Mouse (Mus musculus) heart, embryonic 12.5 days (tissue): ENCODE results near the gene Ptgfrn. TPM values are rescaled to one million over a fixed set of nuclear protein-coding genes. Genes with fewer than 3 reads are reported as not detected.
A peak's percentile ranks its signal among the peaks of the same experiment; 100 is the strongest.

Source experiments
- ATAC-seq: fragments of 200-750 bp; cut with Nextera tagmentation; 2 replicates; pipeline ENCODE4 v1.8.0; 2017; ENCODE audit warnings: moderate TSS enrichment, moderate library complexity; ENCODE audit not compliant: insufficient number of reproducible peaks, low FRiP score
- H3K27ac ChIP-seq: fragments of 300-500 bp; sonication (generic); 2 replicates; pipeline ENCODE4 v1.5.1; 2016; ENCODE audit warnings: mild to moderate bottlenecking, moderate library complexity; ENCODE audit not compliant: poor library complexity, severe bottlenecking
- H3K27me3 ChIP-seq: fragments of 300-500 bp; sonication (generic); replicated peaks from 2 replicates; pipeline ENCODE4 v1.6.1; 2016; ENCODE audit warnings: mild to moderate bottlenecking, moderate library complexity
- H3K36me3 ChIP-seq: fragments of 300-500 bp; sonication (generic); 2 replicates; pipeline ENCODE4 v1.6.1; 2016; ENCODE audit warnings: mild to moderate bottlenecking, moderate library complexity
- H3K4me1 ChIP-seq: fragments of 300-500 bp; sonication (generic); replicated peaks from 2 replicates; pipeline ENCODE4 v1.6.1; 2016; ENCODE audit warnings: mild to moderate bottlenecking
- H3K4me2 ChIP-seq: fragments of 300-500 bp; sonication (generic); 2 replicates; pipeline ENCODE4 v1.6.1; 2016; ENCODE audit warnings: mild to moderate bottlenecking, moderate library complexity
- H3K4me3 ChIP-seq: fragments of 300-500 bp; sonication (generic); 2 replicates; pipeline ENCODE4 v1.5.1; 2016; ENCODE audit warnings: mild to moderate bottlenecking
- H3K9ac ChIP-seq: fragments of 300-500 bp; sonication (generic); 2 replicates; pipeline ENCODE4 v1.6.1; 2016; ENCODE audit warnings: mild to moderate bottlenecking, moderate library complexity
- H3K9me3 ChIP-seq: fragments of 300-500 bp; sonication (generic); replicated peaks from 2 replicates; pipeline ENCODE4 v1.6.1; 2016; ENCODE audit warnings: mild to moderate bottlenecking, moderate library complexity
- WGBS: fragments of 180-500 bp; shearing (Covaris S2); methylation state at CpG from one replicate; pipeline ENCODE4 v1.1.7; 2016; 5-methylcytosine and 5-hydroxymethylcytosine counted together
- polyA plus RNA-seq: library from polyadenylated mRNA; unstranded; fragments of >200 nt; fragmentation: Nextera tagmentation; extraction: Ambion mirVana; gene quantifications from 2 replicates; pipeline ENCODE4 v1.2.1, GENCODE M21; 2016

Ptgfrn gene
- polyA plus RNA-seq, 1 experiment from 2014 or later: 6.8 TPM

DNA sequence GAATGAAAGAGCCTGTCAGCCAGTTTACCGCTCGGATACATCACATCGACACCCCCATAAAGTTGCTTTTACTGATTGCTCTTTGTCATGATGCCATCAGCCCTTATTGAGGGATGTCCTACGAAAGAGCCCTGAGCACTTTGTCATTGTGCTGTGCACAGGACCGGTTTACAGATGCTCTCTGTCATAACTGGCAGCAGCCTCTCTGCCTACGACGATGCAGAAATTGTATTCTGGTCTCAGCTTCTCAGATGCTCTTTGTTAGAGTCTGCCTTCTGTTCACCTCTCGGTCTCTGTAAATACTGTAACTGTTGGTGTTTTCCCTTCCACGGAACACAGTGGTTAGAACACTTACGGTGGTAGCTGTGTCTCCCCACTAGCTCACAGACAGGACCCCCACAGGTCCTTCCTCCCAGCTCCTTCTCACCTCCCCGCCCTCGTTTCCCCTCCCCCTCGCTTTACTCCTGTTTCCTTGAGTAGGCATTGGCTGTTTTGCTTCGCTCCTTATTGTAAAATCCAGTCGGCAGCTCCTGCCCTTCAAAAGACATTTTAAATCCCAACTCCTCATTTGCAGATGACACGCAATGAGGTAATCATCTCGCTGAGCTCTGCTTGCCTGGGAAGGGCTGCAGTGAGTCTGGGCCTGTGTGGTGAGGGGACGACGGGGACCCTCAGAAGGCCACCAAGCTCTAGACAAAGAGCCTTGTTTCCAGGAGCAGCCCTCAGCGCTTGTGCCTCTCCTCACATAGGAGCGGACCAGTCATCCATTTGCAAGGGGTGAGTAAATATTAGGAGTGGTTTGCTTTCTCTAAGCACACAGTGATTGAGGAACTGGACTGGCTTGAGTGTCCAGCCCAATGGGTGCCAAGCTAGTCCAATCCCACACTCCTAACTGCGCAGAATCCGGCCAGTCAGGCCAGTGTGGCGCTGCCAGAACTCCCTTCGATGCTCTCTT, 6.6 kb upstream of the Ptgfrn start:
- Histone ChIP-seq H3K4me2 (no peak overlapping the region), H3K4me1 (peaks cover 6% of the 10 kb centered on the region), H3K9me3 (no peaks in the 10 kb centered on the region; the same call in 1 of the 2 replicates), H3K27me3 (no peaks in the 10 kb centered on the region), H3K4me3 (no peak overlapping the region), H3K36me3 (no peaks in the 10 kb centered on the region), H3K9ac (no peak overlapping the region), H3K27ac (no peak overlapping the region)
- WGBS: 49% methylated on average over 25 of the region's 25 CpGs
- ATAC-seq: no peak

DNA sequence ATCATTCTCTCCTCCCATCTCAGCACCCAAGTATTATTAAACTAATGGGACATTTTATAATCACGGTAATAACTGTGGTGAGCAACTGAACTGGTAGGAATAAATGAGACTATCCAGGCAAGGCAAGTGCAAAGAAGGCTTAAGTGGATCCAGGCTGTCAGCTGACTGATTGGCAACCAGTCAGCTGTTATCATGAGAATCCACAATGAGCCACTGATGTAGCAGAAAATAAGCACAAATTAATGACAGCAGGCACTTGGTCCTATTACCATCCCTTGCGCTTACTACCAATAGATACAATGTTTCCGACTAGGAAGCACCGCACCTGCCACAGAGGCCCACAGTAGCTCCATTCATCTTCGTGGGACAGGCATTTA, 2.4 kb upstream of the Ptgfrn start:
- no peak for ATAC-seq
- no peak overlapping the region for H3K27ac ChIP-seq
- peaks cover 32% of the 10 kb centered on the region for H3K4me1 ChIP-seq
- H3K27me3 ChIP-seq: no peaks in the 10 kb centered on the region
- H3K9ac ChIP-seq: no peak overlapping the region
- H3K36me3 ChIP-seq: no peaks in the 10 kb centered on the region
- H3K4me2 ChIP-seq: no peak overlapping the region
- H3K4me3 ChIP-seq: no peak overlapping the region
- H3K9me3 ChIP-seq: no peaks in the 10 kb centered on the region
- WGBS: 85% methylated on average over 5 of the region's 5 CpGs

DNA sequence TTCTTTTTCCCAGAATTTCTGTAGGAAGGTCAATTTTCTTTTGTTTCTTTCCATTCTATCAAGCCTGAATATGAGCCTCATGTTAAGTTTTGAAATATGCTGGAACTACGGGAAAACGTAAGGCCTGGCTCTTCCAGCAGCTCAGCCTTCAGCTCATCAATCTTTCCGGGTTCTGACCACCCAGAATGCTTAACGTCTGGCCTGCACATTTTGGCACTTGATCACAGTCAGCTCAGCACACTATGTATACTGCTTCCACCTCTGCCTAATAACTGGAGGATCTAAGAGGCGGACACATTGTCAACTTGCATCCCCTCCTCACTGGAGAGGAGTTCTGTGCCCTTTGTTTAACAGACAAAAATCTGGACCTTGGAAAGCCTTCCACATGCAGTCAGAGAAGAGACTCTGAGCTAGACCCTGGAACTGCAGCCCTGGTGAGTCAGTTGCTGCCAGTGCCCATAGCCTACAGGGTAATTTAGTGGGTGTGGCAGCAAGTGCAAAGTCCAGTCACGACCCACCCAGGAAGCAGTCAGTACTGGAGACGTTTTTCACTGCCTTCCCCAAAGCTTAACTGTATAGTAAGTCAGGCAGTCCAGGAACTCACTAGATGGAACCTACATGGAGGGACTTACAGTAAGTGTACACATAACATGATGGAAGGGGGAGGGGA, 1.9 kb upstream of the Ptgfrn start:
- whole genome bisulfite sequencing: 53% methylated on average over 7 of the region's 7 CpGs
- no peaks in the 10 kb centered on the region for H3K36me3 ChIP-seq
- H3K9me3 ChIP-seq: no peaks in the 10 kb centered on the region
- no peak overlapping the region for H3K4me2 ChIP-seq
- no peak for ATAC-seq
- no peaks in the 10 kb centered on the region for H3K27me3 ChIP-seq
- H3K4me1 ChIP-seq: peaks cover 32% of the 10 kb centered on the region
- H3K4me3 ChIP-seq: no peak overlapping the region
- no peak overlapping the region for H3K27ac ChIP-seq
- no peak overlapping the region for H3K9ac ChIP-seq

DNA sequence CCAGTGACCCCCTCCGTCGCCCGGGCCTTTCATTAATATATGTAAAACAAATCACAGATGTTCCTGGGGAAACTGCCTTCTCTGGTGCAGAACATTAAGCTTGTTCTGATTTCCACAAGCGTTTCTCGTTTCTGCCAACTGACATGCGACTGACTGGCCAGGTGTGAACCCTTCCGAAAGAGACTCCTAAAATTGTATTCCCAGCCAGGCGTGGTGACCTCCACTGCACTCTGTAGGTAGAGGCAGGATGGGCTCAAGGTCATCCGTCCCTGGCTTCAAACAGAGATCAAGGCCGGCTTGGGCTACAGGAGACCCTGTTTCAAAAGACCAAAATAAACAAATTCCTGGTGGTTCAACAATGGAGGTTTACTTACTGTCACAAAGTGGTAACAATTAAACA, 1.2 kb upstream of the Ptgfrn start:
- no peaks in the 10 kb centered on the region for H3K27me3 ChIP-seq
- 72% methylated on average over 10 of the region's 10 CpGs for WGBS
- H3K4me2 ChIP-seq: no peak overlapping the region
- no peaks in the 10 kb centered on the region for H3K9me3 ChIP-seq
- peaks cover 35% of the 10 kb centered on the region for H3K4me1 ChIP-seq
- ATAC-seq: no peak
- H3K4me3 ChIP-seq: no peak overlapping the region
- no peak overlapping the region for H3K9ac ChIP-seq
- peak overlapping the region; percentile 86 for H3K27ac ChIP-seq
- H3K36me3 ChIP-seq: no peaks in the 10 kb centered on the region

DNA sequence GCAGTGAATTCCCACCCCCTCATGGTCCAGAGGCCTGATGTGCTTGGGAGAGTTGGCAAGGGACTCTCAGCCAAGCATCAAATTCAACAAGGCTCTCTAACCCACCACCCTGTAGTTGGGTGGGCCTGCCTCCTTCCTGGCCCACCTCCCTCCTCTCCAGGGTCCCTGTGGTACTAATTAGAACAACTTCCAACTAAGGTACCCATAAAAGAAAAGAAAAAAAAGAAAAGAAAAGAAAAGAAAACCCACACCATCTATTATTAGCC, 693 bp upstream of the Ptgfrn start:
- peak overlapping the region; percentile 91 for H3K4me2 ChIP-seq
- ATAC-seq: no peak
- H3K27me3 ChIP-seq: no peaks in the 10 kb centered on the region
- H3K4me1 ChIP-seq: peaks cover 38% of the 10 kb centered on the region
- H3K27ac ChIP-seq: peak overlapping the region; percentile 86
- H3K36me3 ChIP-seq: no peaks in the 10 kb centered on the region
- peak overlapping the region; percentile 95 for H3K9ac ChIP-seq
- H3K9me3 ChIP-seq: no peaks in the 10 kb centered on the region
- H3K4me3 ChIP-seq: peak overlapping the region; percentile 93

DNA sequence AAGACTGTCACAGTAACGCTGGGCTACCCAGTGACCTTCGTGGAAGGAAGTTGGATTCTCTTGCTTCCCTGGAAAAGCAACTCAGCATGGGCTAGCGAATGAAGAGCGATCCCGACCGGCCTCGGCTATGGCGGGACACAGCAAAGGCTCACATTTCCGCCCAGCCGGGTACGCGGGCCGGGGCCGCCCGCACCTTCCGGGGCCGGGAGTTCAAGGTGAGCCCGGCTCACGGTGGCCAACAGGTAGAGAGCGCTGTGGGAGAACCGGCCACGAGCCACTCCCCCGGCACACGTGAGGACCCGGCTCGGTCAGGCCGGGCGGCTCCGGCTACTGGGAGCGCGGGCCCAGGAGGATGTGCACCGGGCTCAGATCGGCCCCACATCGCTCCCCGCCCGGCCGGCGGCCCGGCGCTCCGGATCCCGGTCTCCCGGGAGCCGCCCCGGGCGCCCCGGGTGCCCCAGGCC, 488 bp downstream of the Ptgfrn start:
- Histone ChIP-seq H3K4me2 (peak overlapping the region; percentile 91), H3K9me3 (no peaks in the 10 kb centered on the region), H3K9ac (peak overlapping the region; percentile 95), H3K4me3 (peak overlapping the region; percentile 93), H3K36me3 (no peaks in the 10 kb centered on the region), H3K27ac (peak overlapping the region; percentile 86), H3K4me1 (peaks cover 48% of the 10 kb centered on the region), H3K27me3 (no peaks in the 10 kb centered on the region)
- ATAC-seq: peak; percentile 68
- WGBS: under 1% methylated on average over 47 of the region's 47 CpGs

DNA sequence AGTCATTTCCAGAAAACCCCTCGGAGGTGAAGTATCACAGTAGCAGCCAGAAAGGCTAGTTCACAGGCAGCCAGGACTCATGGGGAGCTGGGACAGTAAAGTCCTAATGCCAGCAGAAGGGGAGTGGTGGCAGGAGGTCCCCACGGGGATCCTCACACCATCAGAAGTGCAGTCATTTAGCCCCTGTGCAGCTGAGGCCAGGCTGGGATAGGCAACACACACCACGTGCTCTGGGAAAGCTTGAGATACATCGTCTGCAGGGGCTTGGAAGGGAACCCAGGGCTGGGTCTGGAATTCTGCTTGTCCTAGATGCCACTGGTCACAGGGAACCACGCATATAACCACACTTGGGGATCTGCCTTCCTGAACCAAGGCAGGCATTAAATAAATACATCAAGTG, 1.2 kb downstream of the Ptgfrn start:
- Histone ChIP-seq H3K4me1 (peaks cover 49% of the 10 kb centered on the region), H3K4me3 (peak overlapping the region; percentile 93), H3K27me3 (no peaks in the 10 kb centered on the region), H3K9ac (peak overlapping the region; percentile 95), H3K27ac (no peak overlapping the region), H3K36me3 (no peaks in the 10 kb centered on the region), H3K9me3 (no peaks in the 10 kb centered on the region), H3K4me2 (peak overlapping the region; percentile 91)
- no peak for ATAC-seq
- WGBS: 26% methylated on average over 5 of the region's 5 CpGs

DNA sequence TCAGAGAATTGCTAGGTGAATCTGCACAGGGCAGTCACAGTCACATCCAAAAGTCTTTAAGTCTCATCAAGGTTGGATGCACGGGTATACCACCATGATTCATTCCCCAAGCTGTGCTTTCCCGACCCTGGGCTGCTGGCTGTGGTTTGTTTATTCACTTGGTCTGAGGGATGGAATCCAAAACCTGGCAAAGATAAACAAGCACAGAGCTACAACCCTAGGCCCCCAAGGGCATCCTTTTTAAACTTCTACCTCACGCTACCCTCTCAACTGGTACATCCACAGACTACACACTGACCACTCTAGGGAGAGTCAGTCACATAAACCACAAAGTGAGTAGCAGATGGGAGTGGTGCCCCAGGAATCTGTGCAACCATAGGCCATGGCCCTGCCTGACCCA, 1.8 kb downstream of the Ptgfrn start:
- 41% methylated on average over 3 of the region's 3 CpGs for WGBS
- H3K4me1 ChIP-seq: peaks cover 52% of the 10 kb centered on the region
- no peaks in the 10 kb centered on the region for H3K36me3 ChIP-seq
- H3K27ac ChIP-seq: no peak overlapping the region
- no peak overlapping the region for H3K9ac ChIP-seq
- H3K9me3 ChIP-seq: no peaks in the 10 kb centered on the region
- H3K4me2 ChIP-seq: peak overlapping the region; percentile 91
- no peaks in the 10 kb centered on the region for H3K27me3 ChIP-seq
- no peak for ATAC-seq
- H3K4me3 ChIP-seq: no peak overlapping the region

DNA sequence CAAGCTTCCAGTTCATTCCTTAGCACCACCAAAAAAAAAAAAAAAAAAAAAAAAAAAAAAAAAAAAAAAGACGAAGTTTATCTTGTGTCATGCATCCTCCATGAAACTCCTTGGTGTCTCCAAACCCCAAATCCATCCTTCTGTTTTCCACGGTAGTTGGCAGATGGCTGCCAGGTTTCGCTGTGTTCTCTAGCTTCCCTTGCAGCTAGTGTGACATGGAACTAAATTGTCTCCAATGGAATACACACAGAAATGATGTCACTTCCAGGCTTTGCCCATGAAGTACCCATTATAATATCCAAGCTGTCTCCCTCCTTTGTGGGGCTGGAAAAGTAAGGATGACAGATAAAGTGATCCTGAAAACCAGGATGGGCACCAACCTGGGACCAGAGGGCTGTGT, 3.8 kb downstream of the Ptgfrn start:
- H3K4me1 ChIP-seq: peaks cover 54% of the 10 kb centered on the region
- H3K27me3 ChIP-seq: no peaks in the 10 kb centered on the region
- H3K36me3 ChIP-seq: no peaks in the 10 kb centered on the region
- 80% methylated on average over 3 of the region's 3 CpGs for WGBS
- H3K4me2 ChIP-seq: no peak overlapping the region
- H3K4me3 ChIP-seq: no peak overlapping the region
- H3K9ac ChIP-seq: no peak overlapping the region
- H3K27ac ChIP-seq: no peak overlapping the region
- no peaks in the 10 kb centered on the region for H3K9me3 ChIP-seq
- no peak for ATAC-seq

DNA sequence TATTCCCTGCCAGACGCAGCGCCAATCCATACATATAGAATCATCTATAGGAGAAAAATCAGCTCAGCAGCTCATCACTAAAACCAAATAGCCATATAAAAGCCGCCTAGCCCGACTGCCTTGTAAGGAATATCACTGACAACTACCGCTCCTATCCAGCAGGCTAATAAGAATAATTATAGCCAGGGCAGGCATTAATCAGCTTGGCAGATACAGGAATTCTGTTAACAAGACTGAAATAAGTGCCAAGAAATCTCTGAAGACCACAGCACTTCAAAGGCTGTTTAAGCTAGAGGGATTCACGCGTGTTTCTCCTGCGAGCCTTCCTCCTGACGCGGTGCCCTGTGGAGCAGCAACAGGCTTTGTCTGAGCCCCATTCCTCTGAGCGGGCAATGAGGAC, 4.6 kb downstream of the Ptgfrn start:
- no peaks in the 10 kb centered on the region for H3K27me3 ChIP-seq
- H3K27ac ChIP-seq: no peak overlapping the region
- H3K9me3 ChIP-seq: no peaks in the 10 kb centered on the region
- WGBS: 78% methylated on average over 11 of the region's 11 CpGs
- no peaks in the 10 kb centered on the region for H3K36me3 ChIP-seq
- no peak for ATAC-seq
- no peak overlapping the region for H3K9ac ChIP-seq
- no peak overlapping the region for H3K4me2 ChIP-seq
- H3K4me1 ChIP-seq: peaks cover 54% of the 10 kb centered on the region
- H3K4me3 ChIP-seq: no peak overlapping the region

DNA sequence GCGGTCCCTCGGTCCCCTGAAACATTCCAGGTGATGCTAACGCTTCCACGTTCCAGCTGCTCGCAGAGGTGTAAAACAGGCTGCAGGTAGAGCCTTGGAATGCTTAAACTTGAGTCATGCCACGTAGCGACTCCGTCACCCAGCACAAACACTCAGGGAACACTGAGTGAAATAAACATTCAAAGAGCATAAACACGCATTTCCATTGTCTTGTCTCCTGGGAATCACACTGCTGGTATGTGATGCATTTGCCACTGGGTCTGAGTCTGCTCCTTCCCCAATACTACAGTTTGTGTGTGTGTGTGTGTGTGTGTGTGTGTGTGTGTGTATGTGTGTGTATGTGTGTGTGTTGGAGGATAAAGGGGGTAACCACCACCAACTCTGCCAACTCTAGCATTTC, 5.2 kb downstream of the Ptgfrn start:
- Histone ChIP-seq H3K9me3 (no peaks in the 10 kb centered on the region), H3K27me3 (no peaks in the 10 kb centered on the region), H3K4me1 (peaks cover 55% of the 10 kb centered on the region), H3K36me3 (no peaks in the 10 kb centered on the region), H3K4me3 (no peak overlapping the region), H3K9ac (no peak overlapping the region), H3K4me2 (no peak overlapping the region), H3K27ac (no peak overlapping the region)
- WGBS: 89% methylated on average over 9 of the region's 9 CpGs
- no peak for ATAC-seq
